ENCODE assay signal across 19 mouse cellular contexts in the genomic region with DNA sequence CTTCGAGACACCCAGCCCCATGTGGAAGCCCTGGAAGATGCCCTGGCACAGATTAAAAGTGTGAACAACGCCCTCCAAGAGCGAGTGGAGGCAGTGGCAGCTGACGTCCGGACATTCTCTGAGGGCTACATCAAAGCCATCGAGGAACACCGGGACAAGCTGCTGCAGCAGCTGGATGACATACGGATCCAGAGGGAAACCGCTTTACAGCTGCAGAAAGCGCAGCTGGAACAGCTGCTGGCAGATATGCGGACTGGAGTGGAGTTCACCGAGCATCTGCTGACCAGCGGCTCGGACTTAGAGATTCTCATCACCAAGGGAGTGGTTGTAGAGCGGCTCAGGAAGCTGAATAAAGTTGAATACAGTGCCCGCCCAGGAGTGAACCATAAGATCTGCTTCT. TPM values are rescaled to one million over a fixed set of nuclear protein-coding genes. Genes with fewer than 3 reads are reported as not detected.
DNase-seq lines count a peak whose midpoint lies in the region; ATAC-seq and TF ChIP-seq lines count a peak whose summit lies in the region.
"Had no signal": no experiment of that assay in that cellular context is flagged by ENCODE, and none has a peak within 500 bp of the region (broad histone marks: within the 10 kb centered on the region; RNA-seq: fewer than 3 reads in every experiment).

No protein-coding gene starts in this region.

- DNase-seq in cerebellum, adult 9-10 months = peak; percentile 4
- DNase-seq in cerebellum, postnatal 14 days = no peak
- DNase-seq in kidney, postnatal 0 days (ENCODE audit: low spot score) = peak; percentile 35
- no peak for DNase-seq in kidney, adult 18-20 months
- no peak for DNase-seq in neural tube, embryonic 10.5 days (ENCODE audit: extremely low spot score, low spot score)
- DNase-seq in mesoderm, embryonic 11.5 days (ENCODE audit: low read depth, low spot score) = peak; percentile 39
- DNase-seq in gastrocnemius, postnatal 14 days = no peak
- DNase-seq: adrenal gland, postnatal 14 days; cerebellum, postnatal 25 days; liver, postnatal 0 days; spleen, adult 18-20 months; thymus, postnatal 36 days had no signal

- 0 out of 2 replicates have a peak, but pooled peaks cover 5% of the 10 kb centered on the region for H3K36me3 ChIP-seq in kidney, postnatal 0 days (ENCODE audit: insufficient read depth, low read length)
- peaks cover 24% of the 10 kb centered on the region for H3K36me3 ChIP-seq in neural tube, embryonic 12.5 days
- H3K36me3 ChIP-seq: stomach, embryonic 15.5 days had no signal

- 63% methylated on average over 16 of the region's 16 CpGs for WGBS in kidney, postnatal 0 days
- WGBS in neural tube, embryonic 12.5 days = 86% methylated on average over 16 of the region's 16 CpGs

- H3K4me3 ChIP-seq in kidney, postnatal 0 days (replicated peaks; ENCODE audit: low read depth, low read length) = no peak overlapping the region
- H3K4me3 ChIP-seq in neural tube, embryonic 12.5 days = no peak overlapping the region
- H3K4me3 ChIP-seq: embryonic facial prominence, embryonic 12.5 days; midbrain, embryonic 13.5 days; myocyte; stomach, embryonic 15.5 days had no signal

- no peak overlapping the region for H3K27ac ChIP-seq in kidney, postnatal 0 days
- no peak overlapping the region for H3K27ac ChIP-seq in neural tube, embryonic 12.5 days
- H3K27ac ChIP-seq: embryonic facial prominence, embryonic 12.5 days; hindbrain, embryonic 14.5 days; midbrain, embryonic 13.5 days; stomach, embryonic 15.5 days had no signal

- no peaks in the 10 kb centered on the region for H3K27me3 ChIP-seq in kidney, postnatal 0 days (ENCODE audit: insufficient read depth, low read length)
- no peaks in the 10 kb centered on the region for H3K27me3 ChIP-seq in neural tube, embryonic 12.5 days (replicated peaks)
- H3K27me3 ChIP-seq: embryonic facial prominence, embryonic 12.5 days; midbrain, embryonic 13.5 days; stomach, embryonic 15.5 days had no signal

- TF ChIP-seq CTCF in kidney, postnatal 0 days (IDR thresholded peaks at IDR 0.05; ENCODE audit: low read depth) = no peak

- ATAC-seq in kidney, postnatal 0 days (replicated peaks; ENCODE audit: low FRiP score, low read depth) = no peak
- ATAC-seq in neural tube, embryonic 12.5 days (ENCODE audit: low FRiP score, low read depth) = no peak
- ATAC-seq: intestine, postnatal 0 days; liver, postnatal 0 days; midbrain, embryonic 13.5 days had no signal

- no peaks in the 10 kb centered on the region for H3K9me3 ChIP-seq in kidney, postnatal 0 days (replicated peaks; ENCODE audit: low read length)
- no peaks in the 10 kb centered on the region for H3K9me3 ChIP-seq in neural tube, embryonic 12.5 days
- H3K9me3 ChIP-seq: embryonic facial prominence, embryonic 12.5 days; midbrain, embryonic 13.5 days; stomach, embryonic 15.5 days had no signal

- peak overlapping the region; percentile 15; the same call in 1 of the 2 replicates for H3K4me2 ChIP-seq in kidney, postnatal 0 days (ENCODE audit: low read length)
- no peak overlapping the region for H3K4me2 ChIP-seq in neural tube, embryonic 12.5 days (replicated peaks)
- H3K4me2 ChIP-seq: embryonic facial prominence, embryonic 12.5 days; hindbrain, embryonic 14.5 days; midbrain, embryonic 13.5 days; stomach, embryonic 15.5 days had no signal

- no peak overlapping the region for H3K9ac ChIP-seq in kidney, postnatal 0 days (ENCODE audit: low read depth, low read length)
- H3K9ac ChIP-seq in neural tube, embryonic 12.5 days = 0 out of 2 replicates have a peak overlapping the region, but pooled peaks have one; percentile 8
- H3K9ac ChIP-seq: embryonic facial prominence, embryonic 12.5 days; hindbrain, embryonic 14.5 days; liver, postnatal 0 days; midbrain, embryonic 13.5 days; stomach, embryonic 15.5 days had no signal

- H3K4me1 ChIP-seq in kidney, postnatal 0 days (replicated peaks; ENCODE audit: insufficient read depth, low read length) = peaks cover 10% of the 10 kb centered on the region
- H3K4me1 ChIP-seq in neural tube, embryonic 12.5 days = peaks cover 42% of the 10 kb centered on the region

- intact Hi-C loops in gastrocnemius, postnatal 14 days (cut with DNase I; ENCODE audit: low total_unique reads) = no loop called here

RNA-seq across cellular contexts. Expression of gene Trim45, which starts 3.2 kb away (rescaled TPM):
- 4.9 and 5.5 TPM in 2 replicates for polyA plus RNA-seq in kidney, postnatal 0 days (2015; fragmentation: Nextera tagmentation; extraction: Ambion mirVana)
- polyA plus RNA-seq in neural tube, embryonic 12.5 days (2016; fragmentation: Nextera tagmentation; extraction: Ambion mirVana) = 6.4 and 8.6 TPM in 2 replicates
- 1 to 10 TPM; 4.9 to 7.2 TPM for total RNA-seq in gastrocnemius, postnatal 14 days (2021)

RNA-seq across cellular contexts. Expression of gene Ttf2, which starts 44.3 kb away (rescaled TPM):
- 8.5 and 9.6 TPM in 2 replicates for polyA plus RNA-seq in kidney, postnatal 0 days (2015; fragmentation: Nextera tagmentation; extraction: Ambion mirVana)
- 14.9 and 15.4 TPM in 2 replicates for polyA plus RNA-seq in neural tube, embryonic 12.5 days (2016; fragmentation: Nextera tagmentation; extraction: Ambion mirVana)
- total RNA-seq in gastrocnemius, postnatal 14 days (2021) = 1 to 10 TPM; 4.5 to 4.8 TPM

Comparison
In these comparisons a context has a peak if more than half of its experiments do, and no peak if none do; other contexts are left out.
1. DNase-seq: peak in cerebellum, adult 9-10 months (single experiment), kidney, postnatal 0 days (single experiment) and mesoderm, embryonic 11.5 days (single experiment); none in cerebellum, postnatal 14 days (0 of 2), kidney, adult 18-20 months (single experiment), neural tube, embryonic 10.5 days (single experiment) and gastrocnemius, postnatal 14 days (single experiment).